Comparison of ENCODE assay signal across 21 mouse cellular contexts in the genomic region with DNA sequence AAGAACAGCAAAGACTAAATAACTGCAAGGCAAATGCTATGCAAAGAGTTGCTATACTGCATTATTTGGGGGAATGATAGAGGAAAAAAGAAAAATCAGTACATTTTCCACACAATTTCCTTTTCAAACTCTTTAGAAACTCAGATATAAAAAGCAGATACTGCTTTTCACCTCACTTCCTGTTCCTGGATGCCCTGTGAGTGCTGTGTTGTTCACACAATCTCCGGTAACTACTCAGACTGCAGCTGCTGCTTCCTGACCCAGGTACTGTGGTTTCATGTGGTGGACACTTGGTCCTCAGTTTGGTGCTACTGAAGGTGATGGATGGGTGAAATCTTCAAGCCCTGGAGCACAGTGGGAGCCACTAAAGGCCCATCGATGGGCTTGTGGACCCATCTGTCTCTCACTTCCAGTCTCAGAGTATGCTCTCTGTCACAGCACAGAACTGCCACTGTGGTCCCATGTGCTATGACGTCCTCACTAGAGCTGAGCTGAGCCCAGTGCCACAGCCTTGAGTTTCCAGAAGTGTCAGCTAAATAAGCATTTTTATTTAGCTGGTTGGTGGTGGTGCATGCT. TPM values are rescaled to one million over a fixed set of nuclear protein-coding genes. Genes with fewer than 3 reads are reported as not detected.
DNase-seq lines count a peak whose midpoint lies in the region; ATAC-seq and TF ChIP-seq lines count a peak whose summit lies in the region.
"Had no signal": no experiment of that assay in that cellular context is flagged by ENCODE, and none has a peak within 500 bp of the region (broad histone marks: within the 10 kb centered on the region; RNA-seq: fewer than 3 reads in every experiment).

No protein-coding gene starts in this region.

- no peak for TF ChIP-seq POLR2A in lung, adult 2 months (IDR thresholded peaks at IDR 0.05; ENCODE audit: borderline replicate concordance, extremely low read depth, low read depth, low read length)

- DNase-seq in layer of hippocampus, adult 2 months (ENCODE audit: low spot score in 2 of 2), result no peak
- DNase-seq in layer of hippocampus, adult 11-12 months (ENCODE audit: low spot score), result no peak
- DNase-seq in thymus, postnatal 0 days (ENCODE audit: low spot score), result peak; percentile 21
- DNase-seq in heart, postnatal 14 days, result no peak
- DNase-seq in gastrocnemius, postnatal 25 days, result no peak
- DNase-seq in lung, adult 2 months, result no peak
- DNase-seq: adrenal gland, postnatal 14 days; cerebellum, postnatal 25 days; embryo, embryonic 11 days; layer of hippocampus, postnatal 36 days; lung, postnatal 14 days; retina, postnatal 1 day; right cerebral cortex, postnatal 4 days had no signal

- intact Hi-C loops in heart, postnatal 14 days (cut with DNase I), result no loop called here

- no peak overlapping the region for H3K4me3 ChIP-seq in layer of hippocampus, adult 2 months
- H3K4me3 ChIP-seq in lung, adult 2 months (replicated peaks; ENCODE audit: extremely low read depth, low read depth, low read length), result no peak overlapping the region
- H3K4me3 ChIP-seq: forebrain, embryonic 15.5 days; heart, embryonic 12.5 days; liver, embryonic 15.5 days had no signal

- 63% methylated on average over 3 of the region's 3 CpGs for WGBS in lung, adult 2 months

- H3K27ac ChIP-seq in layer of hippocampus, adult 2 months, result peak overlapping the region; percentile 72; the same call in 1 of the 2 replicates
- H3K27ac ChIP-seq: forebrain, embryonic 15.5 days; hindbrain, embryonic 14.5 days; liver, embryonic 15.5 days had no signal

- no peak for TF ChIP-seq CTCF in layer of hippocampus, adult 2 months (conservative IDR thresholded peaks at IDR 0.05)
- no peak for TF ChIP-seq CTCF in lung, adult 2 months (IDR thresholded peaks at IDR 0.05; ENCODE audit: insufficient read depth, low read length)

- ATAC-seq in CD4-positive, CD25-positive, alpha-beta regulatory T cell, adult 4 months, result peak; percentile 88
- ATAC-seq in inflammation-experienced regulatory T-cells, adult 6 months, result peak; percentile 86
- ATAC-seq: forebrain, embryonic 15.5 days; intestine, postnatal 0 days; midbrain, embryonic 16.5 days had no signal

- peaks cover 7% of the 10 kb centered on the region for H3K4me1 ChIP-seq in lung, adult 2 months (ENCODE audit: control insufficient read depth, insufficient read depth, low read length)

RNA-seq across cellular contexts. Expression of a gene that starts 38.2 kb away (rescaled TPM):
- total RNA-seq in layer of hippocampus, adult 2 months (2021), result 100 to 1,000 TPM; 112 to 120 TPM
- 10 to 100 TPM; 21.1 to 34.3 TPM for polyA plus RNA-seq in CD4-positive, CD25-positive, alpha-beta regulatory T cell, adult 4 months (2017; shearing (Covaris generic))
- 10 to 100 TPM; 30.1 to 34.4 (median 31.5) TPM for polyA plus RNA-seq in inflammation-experienced regulatory T-cells, adult 6 months (2017; shearing (Covaris generic))
- polyA plus RNA-seq in thymus, postnatal 0 days (2015; fragmentation: Nextera tagmentation; extraction: Ambion mirVana), result 26.2 and 28.3 TPM in 2 replicates
- 100 to 1,000 TPM; 107 to 109 TPM for total RNA-seq in heart, postnatal 14 days (2021)
- total RNA-seq in gastrocnemius, postnatal 25 days (2021), result 100 to 1,000 TPM in 1 of 2 experiments, 10 to 100 TPM in 1; 99.0 to 102 TPM
- polyA plus RNA-seq in lung, adult 2 months (2012; rRNA removed), result 58.5 and 64.0 TPM in 2 replicates

RNA-seq across cellular contexts. Expression of a gene that starts 58.7 kb away (rescaled TPM):
- total RNA-seq in layer of hippocampus, adult 2 months (2021), result 10 to 100 TPM; 38.4 to 38.8 TPM
- 1 to 10 TPM; 2.5 to 2.9 TPM for polyA plus RNA-seq in CD4-positive, CD25-positive, alpha-beta regulatory T cell, adult 4 months (2017; shearing (Covaris generic))
- 1 to 10 TPM; 2.4 to 3.7 (median 3.0) TPM for polyA plus RNA-seq in inflammation-experienced regulatory T-cells, adult 6 months (2017; shearing (Covaris generic))
- polyA plus RNA-seq in thymus, postnatal 0 days (2015; fragmentation: Nextera tagmentation; extraction: Ambion mirVana), result 11.9 and 13.0 TPM in 2 replicates
- 10 to 100 TPM; 27.0 to 30.1 TPM for total RNA-seq in heart, postnatal 14 days (2021)
- total RNA-seq in gastrocnemius, postnatal 25 days (2021), result 10 to 100 TPM; 22.7 to 26.8 TPM
- 24.0 and 25.9 TPM in 2 replicates for polyA plus RNA-seq in lung, adult 2 months (2012; rRNA removed)
